Mouse (Mus musculus) E14TG2a.4 (cell line): ENCODE measurements around the gene Txndc2.

Experiments used
- CTCF ChIP-seq: conservative IDR thresholded peaks from 2 replicates; pipeline ENCODE4 v1.5.1; 2014; ENCODE audit warnings: low read length
- POU5F1 ChIP-seq: IDR thresholded peaks from 2 replicates; pipeline ENCODE4 v1.6.1; 2014; ENCODE audit warnings: low read length, borderline replicate concordance

DNA sequence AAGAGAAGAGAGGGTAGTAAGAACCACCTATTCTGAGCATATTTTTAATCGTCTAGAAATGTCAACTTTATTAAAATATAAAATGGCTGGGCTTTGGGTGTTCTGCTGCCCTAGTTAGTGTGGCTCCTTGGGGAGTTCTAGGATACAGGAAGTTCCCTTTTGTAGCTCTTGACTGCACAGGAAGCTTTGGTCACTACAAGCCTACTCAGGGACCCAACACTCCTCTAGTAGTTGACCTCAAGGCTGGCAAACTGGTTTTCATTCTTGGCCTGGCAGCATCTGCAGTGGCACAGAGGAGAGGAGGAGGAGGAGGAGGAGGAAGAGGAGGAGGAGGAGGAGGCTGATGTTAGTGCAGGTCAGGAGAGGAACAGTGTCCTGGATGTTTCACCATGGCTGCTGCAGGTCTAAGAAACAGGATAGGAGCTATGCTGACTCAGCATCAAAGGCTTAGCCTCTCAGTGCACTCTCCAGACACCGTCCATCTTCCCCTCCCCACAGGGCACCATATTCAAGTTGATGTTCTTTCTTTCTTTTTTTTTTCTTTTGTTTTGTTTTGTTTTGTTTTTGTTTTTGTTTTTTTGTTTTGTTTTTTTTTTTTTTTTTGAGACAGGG lies 38.9 kb upstream of the Txndc2 start:
- TF ChIP-seq CTCF (no peak), POU5F1 (no peak)
